Mouse (Mus musculus): ENCODE data around the gene Atg16l1. TPM values are rescaled to one million over a fixed set of nuclear protein-coding genes. Genes with fewer than 3 reads are reported as not detected.

Gene Atg16l1
- polyA plus RNA-seq, 1 experiment from 2014 or later = 31.5 TPM

- no peak overlapping the region for H3K4me3 ChIP-seq (ENCODE audit: low read depth, low read length)
- ATAC-seq (ENCODE audit: insufficient read depth) (no peak), DNase-seq (no peak)
- no peaks in the 10 kb centered on the region for H3K4me1 ChIP-seq (ENCODE audit: insufficient read depth)
- H3K36me3 ChIP-seq (ENCODE audit: insufficient read depth) = no peaks in the 10 kb centered on the region
- H3K27me3 ChIP-seq (ENCODE audit: insufficient read depth, low read length) = no peaks in the 10 kb centered on the region
- no peak for TF ChIP-seq CTCF (IDR thresholded peaks at IDR 0.05; ENCODE audit: low read depth)
- H3K9me3 ChIP-seq (ENCODE audit: low read depth, low read length) = no peaks in the 10 kb centered on the region
- H3K27ac ChIP-seq (ENCODE audit: low read depth) = no peak overlapping the region
- no peak overlapping the region for H3K4me2 ChIP-seq
- 48% methylated on average over 9 of the region's 9 CpGs for whole genome bisulfite sequencing
- no peak overlapping the region for H3K9ac ChIP-seq
Measured at GRCm38 (mm10) chr1:87828185-87828584, 72.5 kb downstream of the Atg16l1 start.

GRCm38 (mm10) chr1:87828926-87829580 is 73.4 kb downstream of the Atg16l1 start:
- no peak for TF ChIP-seq CTCF (IDR thresholded peaks at IDR 0.05; ENCODE audit: low read depth)
- WGBS = 33% methylated on average over 7 of the region's 7 CpGs
- Histone ChIP-seq H3K27ac (ENCODE audit: low read depth) (no peak overlapping the region), H3K4me1 (ENCODE audit: insufficient read depth) (no peaks in the 10 kb centered on the region), H3K36me3 (ENCODE audit: insufficient read depth) (no peaks in the 10 kb centered on the region), H3K27me3 (ENCODE audit: insufficient read depth, low read length) (no peaks in the 10 kb centered on the region), H3K9me3 (ENCODE audit: low read depth, low read length) (no peaks in the 10 kb centered on the region), H3K4me3 (ENCODE audit: low read depth, low read length) (no peak overlapping the region), H3K9ac (no peak overlapping the region), H3K4me2 (no peak overlapping the region)
- DNase-seq (no peak), ATAC-seq (ENCODE audit: insufficient read depth) (no peak)

- no peak overlapping the region for H3K27ac ChIP-seq (ENCODE audit: low read depth)
- ATAC-seq (ENCODE audit: insufficient read depth) = peak; percentile 60
- H3K36me3 ChIP-seq (ENCODE audit: insufficient read depth) = no peaks in the 10 kb centered on the region
Measured at GRCm38 (mm10) chr1:87829621-87830211, 74.0 kb downstream of the Atg16l1 start.

GRCm38 (mm10) chr1:87836453-87836852 is 80.8 kb downstream of the Atg16l1 start:
- Histone ChIP-seq H3K4me1 (ENCODE audit: insufficient read depth) (no peaks in the 10 kb centered on the region), H3K9me3 (ENCODE audit: low read depth, low read length) (no peaks in the 10 kb centered on the region), H3K9ac (no peak overlapping the region), H3K27ac (ENCODE audit: low read depth) (no peak overlapping the region), H3K36me3 (ENCODE audit: insufficient read depth) (no peaks in the 10 kb centered on the region), H3K4me3 (ENCODE audit: low read depth, low read length) (no peak overlapping the region), H3K27me3 (ENCODE audit: insufficient read depth, low read length) (no peaks in the 10 kb centered on the region), H3K4me2 (no peak overlapping the region)
- DNase-seq (no peak), ATAC-seq (ENCODE audit: insufficient read depth) (no peak)
- TF ChIP-seq CTCF (IDR thresholded peaks at IDR 0.05; ENCODE audit: low read depth) = no peak
- WGBS = 62% methylated on average over 1 of the region's 1 CpGs

More at GRCm38 (mm10) chr1:87829621-87830211, 74.0 kb downstream of the Atg16l1 start:
- 49% methylated on average over 6 of the region's 6 CpGs for WGBS
- Histone ChIP-seq H3K4me3 (ENCODE audit: low read depth, low read length) (no peak overlapping the region), H3K4me1 (ENCODE audit: insufficient read depth) (no peaks in the 10 kb centered on the region), H3K4me2 (no peak overlapping the region), H3K27me3 (ENCODE audit: insufficient read depth, low read length) (no peaks in the 10 kb centered on the region), H3K9me3 (ENCODE audit: low read depth, low read length) (no peaks in the 10 kb centered on the region), H3K9ac (no peak overlapping the region)
- DNase-seq = peak; percentile 54
- no peak for TF ChIP-seq CTCF (IDR thresholded peaks at IDR 0.05; ENCODE audit: low read depth)

GRCm38 (mm10) chr1:87837018-87837417 is 81.3 kb downstream of the Atg16l1 start:
- Histone ChIP-seq H3K27ac (ENCODE audit: low read depth) (no peak overlapping the region), H3K9me3 (ENCODE audit: low read depth, low read length) (no peaks in the 10 kb centered on the region), H3K27me3 (ENCODE audit: insufficient read depth, low read length) (no peaks in the 10 kb centered on the region), H3K4me3 (ENCODE audit: low read depth, low read length) (no peak overlapping the region), H3K4me1 (ENCODE audit: insufficient read depth) (no peaks in the 10 kb centered on the region), H3K4me2 (no peak overlapping the region), H3K9ac (no peak overlapping the region), H3K36me3 (ENCODE audit: insufficient read depth) (no peaks in the 10 kb centered on the region)
- ATAC-seq (ENCODE audit: insufficient read depth) = no peak
- WGBS = 42% methylated on average over 5 of the region's 5 CpGs
- no peak for TF ChIP-seq CTCF (IDR thresholded peaks at IDR 0.05; ENCODE audit: low read depth)
- DNase-seq = no peak

GRCm38 (mm10) chr1:87840411-87841208 is 84.9 kb downstream of the Atg16l1 start:
- no peak overlapping the region for H3K9ac ChIP-seq
- H3K27ac ChIP-seq (ENCODE audit: low read depth) = no peak overlapping the region
- no peaks in the 10 kb centered on the region for H3K27me3 ChIP-seq (ENCODE audit: insufficient read depth, low read length)
- H3K36me3 ChIP-seq (ENCODE audit: insufficient read depth) = no peaks in the 10 kb centered on the region
- H3K9me3 ChIP-seq (ENCODE audit: low read depth, low read length) = no peaks in the 10 kb centered on the region
- no peak overlapping the region for H3K4me2 ChIP-seq
- DNase-seq (no peak), ATAC-seq (ENCODE audit: insufficient read depth) (no peak)
- H3K4me3 ChIP-seq (ENCODE audit: low read depth, low read length) = no peak overlapping the region
- TF ChIP-seq CTCF (IDR thresholded peaks at IDR 0.05; ENCODE audit: low read depth) = no peak
- 50% methylated on average over 11 of the region's 11 CpGs for WGBS
- H3K4me1 ChIP-seq (ENCODE audit: insufficient read depth) = no peaks in the 10 kb centered on the region

Other genes with a start within 250 kb of the Atg16l1 start
- 0.91 and 1.7 TPM in 2 replicates for gene Neu2, start 246.0 kb upstream of the Atg16l1 start, polyA plus RNA-seq (2014; fragmentation: Nextera tagmentation; extraction: Ambion mirVana)
- gene Ngef, start 182.0 kb upstream of the Atg16l1 start, polyA plus RNA-seq (2014; fragmentation: Nextera tagmentation; extraction: Ambion mirVana) = 1.1 and 1.5 TPM in 2 replicates
- 9.3 and 11.2 TPM in 2 replicates for gene Inpp5d, start 135.6 kb upstream of the Atg16l1 start, polyA plus RNA-seq (2014; fragmentation: Nextera tagmentation; extraction: Ambion mirVana)
- gene Sag, start 47.8 kb downstream of the Atg16l1 start, polyA plus RNA-seq (2014; fragmentation: Nextera tagmentation; extraction: Ambion mirVana) = 1.9 and 2.0 TPM in 2 replicates
- 32.8 and 36.1 TPM in 2 replicates for gene Dgkd, start 97.4 kb downstream of the Atg16l1 start, polyA plus RNA-seq (2014; fragmentation: Nextera tagmentation; extraction: Ambion mirVana)